Mouse (Mus musculus) embryo, embryonic 11 days (tissue): ENCODE results near the gene 1700007K13Rik.

Experiments used
- DNase-seq: peaks from one replicate; pipeline ENCODE4 v3.0.0-alpha.2; 2015

1700007K13Rik gene

GRCm38 (mm10) chr2:28414116-28414756, 51.9 kb downstream of the 1700007K13Rik start:
- no peak for DNase-seq

- DNase-seq, result no peak
Measured at GRCm38 (mm10) chr2:28412936-28413335, 53.2 kb downstream of the 1700007K13Rik start.
